Mouse (Mus musculus): ENCODE results near the gene Colq.

DNA sequence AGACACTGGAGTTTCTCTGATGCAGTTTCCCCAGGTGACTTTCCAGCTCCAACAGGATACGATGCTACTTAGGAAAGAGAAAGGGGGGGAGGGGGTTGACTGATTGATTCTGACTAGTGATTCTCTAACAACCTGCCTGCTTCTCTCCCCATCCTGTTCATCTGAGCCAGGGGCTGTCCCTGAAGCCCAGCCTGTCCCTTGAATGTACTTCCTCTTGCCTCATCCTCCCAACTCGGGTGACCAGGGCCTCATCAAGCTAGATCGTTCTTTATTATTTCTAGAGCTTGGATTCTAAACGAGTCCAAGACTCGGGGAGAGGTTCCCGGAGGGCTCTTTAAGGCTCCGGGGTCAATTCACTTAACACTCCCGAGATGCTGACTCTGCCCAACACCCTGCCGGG lies 97.2 kb downstream of the Colq start:
- TF ChIP-seq CTCF (IDR thresholded peaks at IDR 0.05; ENCODE audit: borderline replicate concordance, extremely low read depth, insufficient read depth, insufficient read length) = no peak
- no peak for TF ChIP-seq POLR2A (IDR thresholded peaks at IDR 0.05; ENCODE audit: borderline replicate concordance, extremely low read depth, insufficient read depth, insufficient read length, poor library complexity, severe bottlenecking)
